Mouse (Mus musculus) cortical plate, adult 2 months (tissue): Measurements from ENCODE around the gene Psip1.

Experiments
- CTCF ChIP-seq: fragments of 200-500 bp; IDR thresholded peaks from 2 replicates; pipeline ENCODE4 v1.5.1; 2011; ENCODE audit warnings: mild to moderate bottlenecking, control low read depth, low read length; ENCODE audit not compliant: insufficient read depth; ENCODE audit errors: extremely low read depth
- POLR2A ChIP-seq: fragments of 200-500 bp; IDR thresholded peaks from 2 replicates; pipeline ENCODE4 v1.6.1; 2011; ENCODE audit warnings: mild to moderate bottlenecking, low read length, control low read depth; ENCODE audit not compliant: insufficient read depth; ENCODE audit errors: extremely low read depth

DNA sequence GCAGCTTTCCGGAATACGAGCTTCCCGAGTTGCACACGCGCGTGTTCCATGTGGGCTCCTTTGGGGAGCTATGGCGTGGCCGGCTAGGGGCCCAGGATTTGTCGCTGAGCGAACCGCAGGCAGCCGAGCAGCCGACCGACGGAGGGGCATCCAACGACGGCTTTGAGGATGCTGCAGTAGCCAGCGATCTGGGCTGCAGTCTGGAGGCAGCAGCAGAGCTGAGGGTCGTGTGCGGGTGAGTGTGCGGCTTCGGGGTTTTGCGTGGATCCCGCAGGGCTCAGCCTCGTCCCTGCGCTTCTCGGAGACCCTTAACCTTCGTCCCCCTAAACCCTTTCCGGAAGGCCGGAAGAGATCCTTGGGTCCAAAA, 68.5 kb downstream of the Psip1 start:
- no peak for TF ChIP-seq CTCF
- no peak for TF ChIP-seq POLR2A
